Mouse (Mus musculus) left cerebral cortex, adult 11 months (tissue): ENCODE measurements at regions not wholly inside any gene's neighbourhood (a gene's known extent, or its start where the extent isn't known, plus 50 kb on each side); places are given as distances from the start of the nearest gene placed in this dataset.
"Not testable (repeated sequence)": the region's sequence is repeated elsewhere in the genome, so short reads cannot be mapped to it uniquely, and the experiment has no call there.

Experiments used
- DNase-seq: peaks from one replicate; pipeline ENCODE4 v3.0.0; 2022; ENCODE audit warnings: low spot score

GRCm38 (mm10) chr1:108110984-108111383 is 521.2 kb downstream of the Serpinb8 start:
- no peak for DNase-seq

- DNase-seq, result no peak
Observed at GRCm38 (mm10) chr1:108127393-108127792, 537.6 kb downstream of the Serpinb8 start.

- no peak for DNase-seq
Observed at GRCm38 (mm10) chr1:108132006-108132405, 542.2 kb downstream of the Serpinb8 start.

DNA sequence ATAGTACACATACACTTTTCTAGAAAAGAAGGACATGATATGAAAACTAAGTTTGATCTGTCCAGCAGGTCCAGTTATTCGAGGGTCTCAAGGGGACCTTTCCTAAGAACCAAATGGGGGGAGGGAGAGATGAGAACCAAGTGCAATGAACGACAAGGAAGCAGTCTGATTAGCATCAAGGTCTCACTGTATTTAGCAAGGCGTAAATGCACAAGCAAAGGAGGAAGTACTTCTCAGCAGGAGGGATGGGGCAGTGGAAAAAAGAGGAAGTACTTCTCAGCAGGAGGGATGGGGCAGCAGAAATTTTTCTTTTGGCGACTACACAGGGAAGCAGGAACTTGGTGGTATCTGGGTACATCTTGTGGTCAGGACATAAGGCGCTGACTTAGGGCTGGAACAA is 545.5 kb downstream of the Serpinb8 start:
- DNase-seq, result not testable (repeated sequence)

GRCm38 (mm10) chr1:108144114-108144513 is 554.3 kb downstream of the Serpinb8 start:
- no peak for DNase-seq

DNA sequence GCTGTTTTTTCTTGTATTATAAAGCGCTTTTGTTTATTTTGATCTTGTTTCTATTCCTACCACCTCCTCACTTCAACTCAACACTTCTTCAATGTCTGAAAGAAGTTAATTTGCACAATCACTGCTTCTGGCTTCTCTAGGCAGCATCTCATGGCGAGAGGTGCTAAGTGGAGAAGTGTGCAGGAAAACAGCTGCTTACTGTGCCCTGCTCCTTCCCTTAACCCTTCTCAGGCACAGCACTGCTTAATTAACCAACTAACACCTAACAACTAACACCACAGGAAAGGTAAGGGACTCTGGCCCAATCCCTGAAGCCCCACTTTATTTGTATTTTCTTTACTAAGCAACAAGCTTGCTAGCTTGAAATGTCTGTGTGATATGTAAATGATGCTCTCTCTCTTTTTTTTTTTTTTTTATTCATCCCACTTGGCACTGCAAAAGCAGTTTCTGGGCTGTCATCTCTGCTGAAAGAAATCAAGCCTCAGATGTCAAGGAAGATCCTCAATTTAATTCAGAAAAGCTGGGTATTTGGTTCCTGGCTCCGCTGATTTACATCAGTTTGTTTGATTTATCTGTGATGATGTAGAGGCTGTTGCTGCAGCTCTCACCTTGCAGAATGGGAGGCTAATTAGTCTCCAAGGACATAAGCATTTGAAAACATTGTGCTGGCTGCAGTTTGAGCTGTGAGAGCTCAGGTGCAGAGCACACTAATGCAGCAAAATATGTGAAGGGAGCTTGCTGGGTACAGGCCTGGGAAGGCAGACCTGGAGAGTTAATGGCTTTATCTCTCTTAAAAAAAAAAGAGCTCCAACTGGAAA is 591.8 kb downstream of the Serpinb8 start:
- no peak for DNase-seq

- DNase-seq, result no peak
Observed at GRCm38 (mm10) chr1:108182168-108182539, 592.3 kb downstream of the Serpinb8 start.

DNA sequence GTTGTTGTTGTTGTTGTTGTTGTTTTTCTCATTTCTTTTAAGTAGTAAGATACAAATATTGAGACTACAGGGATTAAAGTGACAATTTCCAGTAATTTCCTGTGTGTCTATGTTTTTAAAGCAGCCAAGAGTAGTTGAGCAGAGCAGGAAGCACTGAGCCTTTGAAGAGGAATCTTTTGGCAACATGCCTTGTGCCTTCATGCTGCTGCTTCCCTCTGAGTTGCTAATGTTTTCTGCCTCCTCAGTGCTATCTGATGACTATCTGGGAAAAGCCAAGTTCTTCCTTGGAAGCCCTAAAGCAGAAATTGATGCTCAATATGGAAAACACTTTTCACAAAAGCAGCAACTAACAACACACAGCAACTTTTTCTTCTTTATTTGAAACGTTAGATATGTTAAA is 634.2 kb downstream of the Serpinb8 start:
- peak; percentile 8 for DNase-seq

- DNase-seq, result no peak
Observed at GRCm38 (mm10) chr1:108240152-108240551, 650.3 kb downstream of the Serpinb8 start.

DNA sequence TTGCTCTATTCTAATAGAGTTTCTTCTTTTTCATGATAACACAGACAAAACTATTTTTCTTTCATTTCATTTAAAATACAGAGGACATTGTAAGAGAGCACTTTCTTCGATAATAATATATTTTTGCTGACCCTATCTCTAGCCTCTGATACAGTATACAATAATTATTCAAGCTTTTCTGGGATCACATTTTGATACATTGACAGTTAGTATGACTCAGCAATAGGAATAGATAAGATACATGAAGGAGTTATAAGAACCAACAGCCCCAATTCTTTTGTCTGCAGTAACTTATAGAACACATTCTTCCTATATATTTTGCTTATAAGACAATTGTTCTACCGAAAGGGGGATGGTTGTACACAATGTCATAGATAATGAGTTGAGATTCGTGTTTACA is 665.3 kb downstream of the Serpinb8 start:
- no peak for DNase-seq

DNA sequence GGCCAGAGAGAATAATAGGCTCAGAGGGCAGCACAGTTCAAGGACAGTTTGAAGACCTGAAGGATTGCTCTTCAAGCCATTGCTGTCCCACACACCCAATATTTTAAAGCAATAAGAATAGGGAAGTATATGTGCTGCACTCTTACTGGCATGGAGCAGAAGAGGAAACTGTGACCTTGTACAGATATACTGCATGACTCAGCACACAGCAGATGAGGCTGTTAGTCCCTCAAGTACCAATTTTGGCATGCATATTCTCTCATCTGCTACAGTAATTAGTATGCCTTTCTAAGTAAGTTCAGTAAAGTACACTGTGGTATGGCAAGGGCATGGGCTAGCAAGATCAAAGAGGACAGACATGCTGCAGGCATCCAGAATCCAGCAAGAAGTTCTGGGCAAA is 669.5 kb downstream of the Serpinb8 start:
- DNase-seq, result no peak

DNA sequence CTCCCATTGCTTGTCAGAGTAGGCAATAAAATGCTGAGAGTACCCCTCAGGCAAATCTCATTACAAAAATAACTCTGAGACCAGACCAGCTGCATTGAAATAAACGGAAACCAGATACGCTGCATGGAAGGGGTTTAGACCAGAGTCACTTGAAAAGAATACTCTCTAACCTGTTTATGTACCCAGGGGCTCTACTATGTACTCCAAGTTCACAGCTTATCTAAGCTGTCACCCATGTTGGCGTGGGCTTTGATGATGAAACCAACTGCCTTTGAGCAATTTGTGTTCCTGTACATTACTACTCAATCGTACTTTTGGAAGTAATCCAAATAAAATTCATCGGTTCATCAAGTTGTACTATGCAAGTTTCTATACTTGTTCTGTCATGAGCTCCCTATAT is 692.3 kb downstream of the Serpinb8 start:
- no peak for DNase-seq

GRCm38 (mm10) chr1:108286571-108286970 is 696.8 kb downstream of the Serpinb8 start:
- no peak for DNase-seq
